Mouse (Mus musculus): Measurements from ENCODE around the gene Rab4b. TPM values are rescaled to one million over a fixed set of nuclear protein-coding genes. Genes with fewer than 3 reads are reported as not detected.

Gene Rab4b
- polyA plus RNA-seq, 1 experiment: 46.6 TPM

- no peak overlapping the region for H3K4me3 ChIP-seq (ENCODE audit: insufficient read depth, poor library complexity, severe bottlenecking)
- H3K36me3 ChIP-seq (ENCODE audit: control insufficient read depth, insufficient read depth): no peaks in the 10 kb centered on the region
- peaks cover 3% of the 10 kb centered on the region for H3K79me3 ChIP-seq (ENCODE audit: low read depth)
- peaks cover 20% of the 10 kb centered on the region for H3K79me2 ChIP-seq (ENCODE audit: control insufficient read depth, insufficient read depth)
- H3K27me3 ChIP-seq (ENCODE audit: control insufficient read depth, insufficient read depth, insufficient read length): no peaks in the 10 kb centered on the region
- H3ac ChIP-seq (ENCODE audit: control insufficient read depth, insufficient read length, low read depth): no peak overlapping the region
- TF ChIP-seq MAX (IDR thresholded peaks at IDR 0.05) (no peak), CTCF (IDR thresholded peaks at IDR 0.05; ENCODE audit: control insufficient read depth, insufficient read depth, insufficient read length) (no peak), FOSL1 (IDR thresholded peaks at IDR 0.05; ENCODE audit: insufficient read depth, low read length, poor library complexity, severe bottlenecking) (no peak), CEBPB (IDR thresholded peaks at IDR 0.05; ENCODE audit: low read depth) (no peak), MYOD1 (IDR thresholded peaks at IDR 0.05; ENCODE audit: control insufficient read depth, insufficient read length, low read depth) (no peak), MYOG (IDR thresholded peaks at IDR 0.05; ENCODE audit: control insufficient read depth, extremely low read depth, insufficient read length) (no peak), USF1 (IDR thresholded peaks at IDR 0.05; ENCODE audit: low read depth) (no peak)
Observed at GRCm38 (mm10) chr7:27222538-27222937, 43.8 kb upstream of the Rab4b start.

DNA sequence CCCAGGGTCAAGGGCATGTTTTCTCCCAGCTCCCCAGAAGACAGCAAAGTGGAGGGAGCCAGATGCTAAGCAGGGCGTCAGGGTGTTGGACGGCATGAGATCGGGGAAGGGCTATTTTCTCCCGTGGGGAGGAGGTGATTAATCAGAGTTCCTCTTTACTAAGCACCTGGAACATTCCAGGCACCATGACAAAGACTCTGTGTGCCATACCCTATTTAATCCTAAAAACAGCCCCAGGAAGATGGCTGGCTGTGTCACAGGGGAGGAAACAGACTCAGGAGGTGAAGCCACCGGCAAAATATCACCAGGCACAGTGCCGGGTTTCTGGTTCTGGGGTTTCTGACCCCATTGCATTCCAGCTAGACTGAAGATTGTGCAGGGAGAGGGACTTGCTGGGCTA lies 43.2 kb upstream of the Rab4b start:
- no peak for TF ChIP-seq MYOG (IDR thresholded peaks at IDR 0.05; ENCODE audit: control insufficient read depth, extremely low read depth, insufficient read length)
- TF ChIP-seq USF1 (IDR thresholded peaks at IDR 0.05; ENCODE audit: low read depth): no peak
- no peak for TF ChIP-seq MYOD1 (IDR thresholded peaks at IDR 0.05; ENCODE audit: control insufficient read depth, insufficient read length, low read depth)
- TF ChIP-seq MAX (IDR thresholded peaks at IDR 0.05): no peak
- no peak for TF ChIP-seq FOSL1 (IDR thresholded peaks at IDR 0.05; ENCODE audit: insufficient read depth, low read length, poor library complexity, severe bottlenecking)
- no peak for TF ChIP-seq CTCF (IDR thresholded peaks at IDR 0.05; ENCODE audit: control insufficient read depth, insufficient read depth, insufficient read length)
- no peak for TF ChIP-seq CEBPB (IDR thresholded peaks at IDR 0.05; ENCODE audit: low read depth)
- Histone ChIP-seq H3K79me2 (ENCODE audit: control insufficient read depth, insufficient read depth) (peaks cover 14% of the 10 kb centered on the region), H3K36me3 (ENCODE audit: control insufficient read depth, insufficient read depth) (no peaks in the 10 kb centered on the region), H3K4me3 (ENCODE audit: insufficient read depth, poor library complexity, severe bottlenecking) (no peak overlapping the region), H3K27me3 (ENCODE audit: control insufficient read depth, insufficient read depth, insufficient read length) (no peaks in the 10 kb centered on the region), H3ac (ENCODE audit: control insufficient read depth, insufficient read length, low read depth) (no peak overlapping the region), H3K79me3 (ENCODE audit: low read depth) (no peaks in the 10 kb centered on the region)

DNA sequence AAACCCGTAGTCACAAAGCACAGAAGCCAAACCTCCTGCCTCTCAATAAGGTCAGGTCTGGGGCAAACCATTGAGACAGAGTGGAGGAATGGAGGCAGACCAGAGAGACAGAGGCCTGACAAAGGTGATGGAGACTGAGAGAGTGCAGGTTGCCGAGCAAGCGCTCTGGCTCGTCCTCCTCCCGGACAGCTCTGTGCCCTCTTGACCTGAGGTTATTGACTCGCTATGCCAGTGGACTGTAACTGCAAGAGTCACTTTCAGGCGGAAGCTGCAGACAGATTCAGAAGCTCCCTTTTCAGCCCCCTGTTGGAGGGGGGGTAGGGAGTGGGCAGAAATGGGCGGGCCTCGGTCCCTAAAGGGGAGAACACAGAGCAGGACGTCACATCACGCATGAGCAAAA lies 41.2 kb upstream of the Rab4b start:
- TF ChIP-seq MYOG (IDR thresholded peaks at IDR 0.05; ENCODE audit: control insufficient read depth, extremely low read depth, insufficient read length): no peak
- TF ChIP-seq FOSL1 (IDR thresholded peaks at IDR 0.05; ENCODE audit: insufficient read depth, low read length, poor library complexity, severe bottlenecking): no peak
- no peak for TF ChIP-seq USF1 (IDR thresholded peaks at IDR 0.05; ENCODE audit: low read depth)
- no peak for TF ChIP-seq CTCF (IDR thresholded peaks at IDR 0.05; ENCODE audit: control insufficient read depth, insufficient read depth, insufficient read length)
- no peak for TF ChIP-seq MAX (IDR thresholded peaks at IDR 0.05)
- TF ChIP-seq CEBPB (IDR thresholded peaks at IDR 0.05; ENCODE audit: low read depth): no peak
- no peak for TF ChIP-seq MYOD1 (IDR thresholded peaks at IDR 0.05; ENCODE audit: control insufficient read depth, insufficient read length, low read depth)
- no peaks in the 10 kb centered on the region for H3K27me3 ChIP-seq (ENCODE audit: control insufficient read depth, insufficient read depth, insufficient read length)
- no peaks in the 10 kb centered on the region for H3K36me3 ChIP-seq (ENCODE audit: control insufficient read depth, insufficient read depth)
- H3ac ChIP-seq (ENCODE audit: control insufficient read depth, insufficient read length, low read depth): no peak overlapping the region
- H3K4me3 ChIP-seq (ENCODE audit: insufficient read depth, poor library complexity, severe bottlenecking): no peak overlapping the region
- no peaks in the 10 kb centered on the region for H3K79me3 ChIP-seq (ENCODE audit: low read depth)
- no peaks in the 10 kb centered on the region for H3K79me2 ChIP-seq (ENCODE audit: control insufficient read depth, insufficient read depth)

GRCm38 (mm10) chr7:27218586-27218985 lies 39.9 kb upstream of the Rab4b start:
- Histone ChIP-seq H3K27me3 (ENCODE audit: control insufficient read depth, insufficient read depth, insufficient read length) (no peaks in the 10 kb centered on the region), H3ac (ENCODE audit: control insufficient read depth, insufficient read length, low read depth) (no peak overlapping the region), H3K79me3 (ENCODE audit: low read depth) (no peaks in the 10 kb centered on the region), H3K36me3 (ENCODE audit: control insufficient read depth, insufficient read depth) (no peaks in the 10 kb centered on the region), H3K79me2 (ENCODE audit: control insufficient read depth, insufficient read depth) (no peaks in the 10 kb centered on the region), H3K4me3 (ENCODE audit: insufficient read depth, poor library complexity, severe bottlenecking) (no peak overlapping the region)
- TF ChIP-seq FOSL1 (IDR thresholded peaks at IDR 0.05; ENCODE audit: insufficient read depth, low read length, poor library complexity, severe bottlenecking) (no peak), CEBPB (IDR thresholded peaks at IDR 0.05; ENCODE audit: low read depth) (no peak), CTCF (IDR thresholded peaks at IDR 0.05; ENCODE audit: control insufficient read depth, insufficient read depth, insufficient read length) (no peak), MYOD1 (IDR thresholded peaks at IDR 0.05; ENCODE audit: control insufficient read depth, insufficient read length, low read depth) (no peak), MYOG (IDR thresholded peaks at IDR 0.05; ENCODE audit: control insufficient read depth, extremely low read depth, insufficient read length) (no peak), MAX (IDR thresholded peaks at IDR 0.05) (no peak), USF1 (IDR thresholded peaks at IDR 0.05; ENCODE audit: low read depth) (no peak)

DNA sequence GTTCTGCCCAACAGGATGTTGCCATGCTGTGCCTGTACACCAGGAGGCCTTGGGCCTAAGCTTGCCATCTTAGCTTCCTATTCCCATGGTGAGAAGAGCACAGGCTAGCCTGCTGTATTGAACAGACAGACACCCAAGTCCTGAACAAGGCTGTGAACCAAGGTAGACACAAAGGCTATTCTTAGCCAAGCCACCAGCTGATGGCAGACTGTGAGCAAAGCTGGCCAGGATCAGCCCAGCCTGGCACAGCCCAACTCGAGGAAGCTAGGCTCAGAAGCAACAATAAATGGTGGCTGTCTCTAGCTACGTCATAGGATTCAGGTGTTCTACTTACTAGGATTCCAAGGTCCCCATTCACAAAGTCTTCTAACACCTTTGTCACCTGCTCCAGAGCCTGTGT lies 33.9 kb upstream of the Rab4b start:
- H3ac ChIP-seq (ENCODE audit: control insufficient read depth, insufficient read length, low read depth): no peak overlapping the region
- H3K36me3 ChIP-seq (ENCODE audit: control insufficient read depth, insufficient read depth): peaks cover 17% of the 10 kb centered on the region

More for the DNA sequence above, 33.9 kb upstream of the Rab4b start:
- no peaks in the 10 kb centered on the region for H3K79me2 ChIP-seq (ENCODE audit: control insufficient read depth, insufficient read depth)
- H3K4me3 ChIP-seq (ENCODE audit: insufficient read depth, poor library complexity, severe bottlenecking): no peak overlapping the region
- no peaks in the 10 kb centered on the region for H3K27me3 ChIP-seq (ENCODE audit: control insufficient read depth, insufficient read depth, insufficient read length)
- TF ChIP-seq MYOG (IDR thresholded peaks at IDR 0.05; ENCODE audit: control insufficient read depth, extremely low read depth, insufficient read length) (no peak), CTCF (IDR thresholded peaks at IDR 0.05; ENCODE audit: control insufficient read depth, insufficient read depth, insufficient read length) (no peak), MYOD1 (IDR thresholded peaks at IDR 0.05; ENCODE audit: control insufficient read depth, insufficient read length, low read depth) (no peak), FOSL1 (IDR thresholded peaks at IDR 0.05; ENCODE audit: insufficient read depth, low read length, poor library complexity, severe bottlenecking) (no peak), MAX (IDR thresholded peaks at IDR 0.05) (no peak), USF1 (IDR thresholded peaks at IDR 0.05; ENCODE audit: low read depth) (no peak), CEBPB (IDR thresholded peaks at IDR 0.05; ENCODE audit: low read depth) (no peak)
- H3K79me3 ChIP-seq (ENCODE audit: low read depth): no peaks in the 10 kb centered on the region
